Mouse (Mus musculus) lung, postnatal 0 days (tissue): ENCODE data around the gene Ovch2.

Experiments
- CTCF ChIP-seq: IDR thresholded peaks from 2 replicates; pipeline ENCODE4 v1.5.1; 2016; ENCODE audit warnings: antibody characterized with exemption, mild to moderate bottlenecking
- EP300 ChIP-seq: IDR thresholded peaks from 2 replicates; pipeline ENCODE4 v1.6.1; 2016; ENCODE audit warnings: antibody characterized with exemption, mild to moderate bottlenecking, control low read depth

DNA sequence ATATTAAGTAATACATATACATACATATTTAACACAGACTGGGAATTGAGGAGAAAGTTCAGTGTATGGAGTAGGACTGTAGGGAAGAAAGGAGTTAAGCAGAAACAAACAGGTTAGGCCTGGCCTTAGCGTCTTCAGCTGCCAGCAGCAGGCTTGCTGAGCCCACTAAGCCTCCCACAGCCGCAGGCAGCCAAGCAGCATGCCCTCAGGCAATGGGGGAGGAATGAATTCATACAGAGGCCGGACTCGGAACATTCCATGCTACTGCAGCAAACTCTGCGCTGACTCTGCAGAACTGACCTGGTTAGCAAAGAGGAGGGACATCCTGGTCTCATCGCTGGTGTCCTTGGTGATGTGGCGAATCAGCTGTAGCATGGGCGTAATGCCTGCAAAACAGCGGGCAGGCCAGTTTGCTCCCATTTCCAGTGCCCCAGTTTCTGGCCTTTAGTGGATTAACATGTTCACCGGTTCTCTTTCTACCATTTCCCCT is 48.9 kb downstream of the Ovch2 start:
- no peak for TF ChIP-seq CTCF
- no peak for TF ChIP-seq EP300
